Mouse (Mus musculus) c-Kit-positive CD71-negative TER-119-negative erythroid progenitor cells, embryonic 14.5 days (primary cell): ENCODE results near the gene Col28a1.

Source experiments
- DNase-seq: peaks from one replicate; pipeline ENCODE4 v3.0.0-alpha.2; 2013; ENCODE audit warnings: low read depth

Col28a1 gene

DNA sequence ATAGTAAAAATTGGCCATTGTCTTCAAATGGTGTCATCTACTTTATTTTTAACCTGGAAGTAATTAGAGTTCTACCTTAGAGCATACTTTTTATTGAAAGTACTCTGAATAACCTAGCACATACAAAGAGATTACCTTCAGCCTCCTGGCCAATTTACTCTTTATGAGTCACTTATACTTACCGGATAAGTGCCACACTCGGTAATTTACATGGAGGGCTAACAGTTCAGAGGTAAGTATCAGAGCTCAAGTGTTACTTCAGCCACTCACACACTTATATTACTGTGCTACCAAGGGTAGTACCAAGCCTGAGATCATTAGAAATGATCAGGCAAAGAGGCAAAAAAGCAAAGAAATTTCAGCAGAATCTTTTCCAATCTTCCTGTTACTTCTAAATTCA, 73.8 kb downstream of the Col28a1 start:
- no peak for DNase-seq

DNA sequence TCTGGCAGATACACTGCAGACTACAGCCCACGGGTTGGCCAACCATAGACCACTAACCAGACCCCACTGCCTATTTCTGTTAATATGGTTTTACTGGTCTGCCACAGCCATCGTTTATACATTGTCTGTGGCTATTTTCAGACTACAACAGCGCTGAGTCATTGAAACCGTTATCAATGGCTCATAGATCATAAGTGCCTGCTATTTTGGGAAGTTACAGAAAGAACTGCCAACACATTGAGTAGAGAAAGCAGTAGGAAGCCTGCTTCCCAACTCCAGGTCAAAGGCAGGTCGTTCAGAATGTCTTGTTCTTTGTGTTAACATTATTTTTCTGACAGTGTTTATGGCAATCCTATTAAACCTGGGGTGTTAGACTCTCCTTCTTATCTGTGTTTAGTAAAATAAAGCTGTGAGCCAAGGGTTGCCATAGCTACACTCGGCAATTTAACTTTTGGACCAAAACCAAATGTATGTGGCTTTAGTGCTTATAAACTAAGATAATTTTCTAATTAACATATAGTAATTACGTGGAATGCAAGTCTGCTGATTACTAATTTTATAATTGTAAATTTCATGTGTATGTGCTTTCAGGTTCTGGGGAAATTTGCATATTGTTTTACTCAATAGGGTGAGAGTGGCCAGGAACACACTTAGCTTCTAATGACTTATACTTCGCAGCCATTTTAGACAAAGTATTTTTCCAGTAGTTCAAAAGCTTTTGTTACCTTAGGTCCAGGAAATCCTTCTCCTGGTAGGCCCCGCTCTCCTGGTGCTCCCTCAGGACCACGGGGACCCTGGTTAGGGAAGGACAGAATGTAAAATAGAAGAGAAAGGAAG, 86.3 kb downstream of the Col28a1 start:
- peak; percentile 16 for DNase-seq

DNA sequence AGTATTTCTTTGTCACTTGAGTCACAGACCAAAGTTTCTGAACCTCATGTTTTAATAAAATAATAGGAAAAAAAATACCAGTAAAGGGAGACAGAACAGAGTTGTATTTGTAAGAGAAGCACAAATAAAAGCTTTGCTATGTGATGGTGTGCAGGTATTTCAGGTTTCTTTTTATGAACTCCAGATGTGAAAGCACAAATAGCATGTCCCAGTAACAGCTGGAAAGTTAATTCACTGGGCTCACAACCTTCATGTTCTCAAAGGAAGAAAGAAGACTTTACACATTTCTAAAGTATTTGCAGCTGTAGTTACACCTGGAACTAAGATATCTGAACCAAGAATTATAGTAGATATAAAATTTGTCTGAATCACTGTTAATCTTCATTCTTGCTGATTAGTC, 91.2 kb downstream of the Col28a1 start:
- no peak for DNase-seq

DNA sequence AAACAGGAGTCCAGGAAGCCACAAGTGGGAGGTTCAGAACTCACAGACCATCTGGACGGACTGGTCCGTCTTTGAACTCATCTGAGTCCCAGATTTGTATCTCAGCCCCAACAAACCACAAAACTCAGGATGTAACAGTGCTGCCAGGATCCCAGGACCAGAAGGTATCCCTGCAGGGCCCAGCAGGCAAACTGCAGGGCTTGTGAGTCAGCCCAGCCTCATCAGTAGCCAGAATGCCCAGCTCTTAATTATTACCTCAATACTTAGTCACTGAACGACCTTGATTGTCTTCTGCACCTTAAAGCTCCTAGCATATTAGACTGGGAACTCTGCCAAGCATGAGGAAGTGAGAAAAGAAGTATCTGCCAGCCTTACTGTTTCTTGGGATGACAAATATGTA, 96.6 kb downstream of the Col28a1 start:
- no peak for DNase-seq

DNA sequence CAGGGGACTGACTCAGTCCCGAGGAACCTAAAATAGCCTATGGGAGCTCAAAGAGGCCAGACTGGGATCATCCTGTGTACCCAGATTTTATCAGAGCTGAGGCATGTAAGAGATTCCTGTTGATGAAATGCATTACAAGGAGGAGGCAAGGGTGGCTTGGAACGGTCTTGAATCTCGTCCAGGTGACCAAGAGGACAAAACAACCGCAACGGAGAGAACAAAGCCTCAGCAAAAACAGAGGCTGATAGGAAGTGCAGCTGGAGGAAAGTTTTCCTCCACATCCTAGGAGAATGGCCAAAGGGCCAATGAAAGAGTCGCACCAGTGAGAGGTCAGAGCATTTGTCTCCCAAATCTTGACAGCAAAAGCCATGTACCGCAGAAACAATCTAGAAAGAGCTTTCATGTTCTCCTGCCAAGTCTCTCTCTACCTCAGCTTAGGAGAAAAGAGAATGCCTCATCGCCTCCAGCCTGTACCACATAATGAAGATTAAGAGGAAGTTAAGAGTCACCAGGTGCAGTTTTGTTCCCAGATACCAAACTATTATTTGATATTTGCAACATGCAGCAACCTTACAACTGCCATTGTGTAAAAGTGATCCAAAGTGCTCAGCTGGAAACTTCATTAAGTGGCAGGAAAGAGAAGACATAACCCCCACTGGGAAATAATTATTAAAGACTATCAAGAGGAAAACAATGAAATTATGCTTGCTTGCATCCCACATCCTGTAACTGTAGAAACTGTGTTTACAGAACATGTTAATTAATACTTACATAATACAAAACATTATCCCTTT, 98.1 kb downstream of the Col28a1 start:
- no peak for DNase-seq

DNA sequence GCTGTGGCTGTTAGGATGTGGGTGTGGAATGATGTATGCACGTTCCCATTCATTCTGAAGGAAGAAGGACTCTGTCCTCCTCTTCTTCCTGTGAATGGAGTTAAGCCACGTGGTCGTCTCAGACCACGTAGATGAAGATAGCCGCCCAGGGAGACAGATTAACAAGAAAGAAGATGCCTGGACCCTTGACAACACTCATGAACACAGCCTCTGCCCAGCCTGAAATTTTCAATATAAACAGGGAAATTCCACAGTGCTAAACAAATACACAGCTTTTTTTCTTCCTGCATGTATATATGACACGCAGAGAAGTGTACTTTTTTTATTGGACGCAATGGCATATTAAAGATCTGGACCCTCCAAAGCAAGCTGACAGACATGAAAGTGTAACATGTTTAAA, 98.9 kb downstream of the Col28a1 start:
- DNase-seq: no peak

DNA sequence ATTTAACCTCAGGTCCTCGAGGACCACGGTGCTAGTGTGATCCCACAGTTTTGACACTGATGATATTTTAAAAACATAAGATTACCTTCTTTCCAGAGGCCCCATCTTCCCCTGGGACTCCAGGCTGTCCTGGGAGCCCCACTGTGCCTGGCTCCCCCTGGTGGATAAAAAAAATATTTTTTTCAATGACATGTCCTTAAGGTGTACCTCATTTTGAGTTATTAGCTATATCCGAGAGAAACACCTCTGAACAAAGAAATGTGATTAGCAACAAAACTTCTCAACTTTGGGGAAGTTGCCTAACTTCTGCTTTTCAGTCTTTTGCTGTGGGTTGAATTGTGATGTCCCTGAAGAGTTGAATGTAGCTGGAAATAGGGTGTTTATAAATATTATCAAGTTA, 105.6 kb downstream of the Col28a1 start:
- DNase-seq: peak; percentile 36

DNA sequence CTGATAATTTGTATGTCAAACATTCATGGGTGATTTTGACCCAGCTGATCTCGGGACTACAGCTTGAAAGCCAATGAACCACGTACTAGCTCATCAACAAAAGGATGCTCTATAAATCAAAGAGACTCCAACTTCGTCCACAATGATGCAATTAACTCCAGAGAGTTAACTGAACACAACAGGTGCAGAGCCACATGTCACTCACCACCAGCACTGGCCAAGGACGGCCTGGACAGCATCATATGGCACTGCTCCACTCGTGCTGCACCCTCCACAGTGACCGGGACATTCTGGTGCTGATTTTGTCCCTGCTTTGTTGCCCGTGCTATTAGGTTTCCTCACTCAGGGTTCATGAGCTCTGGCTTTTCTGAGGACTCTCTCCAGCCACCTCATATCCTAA, 107.6 kb downstream of the Col28a1 start:
- DNase-seq: no peak

DNA sequence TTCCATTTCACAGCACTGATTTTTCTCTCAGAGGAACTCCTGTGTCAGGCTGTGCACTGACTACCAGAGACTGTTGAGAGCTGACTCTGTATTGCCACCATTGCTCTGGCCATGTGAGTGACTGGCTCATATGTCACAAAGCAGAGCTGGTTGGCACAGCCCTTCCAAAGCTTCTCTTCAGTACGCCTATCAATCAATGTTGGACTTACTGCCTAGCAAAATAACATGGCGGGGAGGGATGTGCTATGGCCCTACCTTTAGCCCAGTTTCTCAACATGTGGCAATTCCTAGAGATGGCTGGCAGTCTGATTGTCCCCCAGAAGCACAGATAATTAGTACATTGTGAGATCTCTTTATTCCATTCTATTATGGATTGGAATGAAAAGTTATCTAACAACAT, 109.2 kb downstream of the Col28a1 start:
- DNase-seq: no peak

DNA sequence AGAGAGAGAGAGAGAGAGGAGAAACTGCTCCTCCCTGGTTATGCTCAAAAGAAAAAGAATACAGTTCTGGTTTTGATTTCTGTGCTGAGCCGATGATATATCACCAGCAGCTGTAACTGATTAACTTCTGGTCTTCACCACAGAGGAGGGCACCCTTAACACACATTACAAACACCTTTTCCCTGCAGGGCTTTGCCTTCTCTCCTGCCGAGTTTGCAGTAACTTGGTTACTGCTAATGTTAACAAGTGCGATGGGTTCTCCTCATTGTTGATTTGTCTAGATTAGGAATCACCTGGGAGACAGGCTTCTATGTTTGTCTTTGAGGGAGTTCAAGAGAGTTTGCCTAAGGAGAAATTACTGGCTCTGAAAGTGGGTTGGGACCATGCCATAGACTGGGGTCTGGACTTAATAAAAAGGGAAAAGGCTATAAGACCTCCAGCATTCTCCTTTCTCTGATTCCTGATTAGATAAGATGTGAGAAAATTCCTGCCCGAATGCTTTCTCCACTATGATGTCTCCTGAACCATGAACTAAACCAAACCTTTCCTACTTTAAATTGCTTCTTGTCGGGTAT, 114.8 kb downstream of the Col28a1 start:
- no peak for DNase-seq

DNA sequence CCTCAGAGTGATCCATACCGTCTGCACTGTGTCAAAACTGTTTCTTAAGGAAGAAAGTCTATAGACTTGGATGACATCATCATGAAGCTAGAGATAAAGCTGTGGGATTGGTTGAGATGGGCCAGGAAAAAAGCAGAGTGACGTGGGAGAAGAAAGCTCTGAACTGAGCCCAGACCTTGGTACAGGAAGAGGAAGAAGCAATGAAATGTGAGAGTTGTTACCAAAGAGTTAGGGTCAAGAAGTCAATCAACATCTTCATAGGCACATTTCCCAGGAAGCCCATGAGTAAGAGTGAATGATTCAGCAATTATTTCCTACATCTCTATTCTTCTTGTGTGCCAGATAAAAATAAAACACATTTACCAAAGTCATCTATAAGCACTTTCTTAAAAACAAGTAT, 117.5 kb downstream of the Col28a1 start:
- DNase-seq: no peak

DNA sequence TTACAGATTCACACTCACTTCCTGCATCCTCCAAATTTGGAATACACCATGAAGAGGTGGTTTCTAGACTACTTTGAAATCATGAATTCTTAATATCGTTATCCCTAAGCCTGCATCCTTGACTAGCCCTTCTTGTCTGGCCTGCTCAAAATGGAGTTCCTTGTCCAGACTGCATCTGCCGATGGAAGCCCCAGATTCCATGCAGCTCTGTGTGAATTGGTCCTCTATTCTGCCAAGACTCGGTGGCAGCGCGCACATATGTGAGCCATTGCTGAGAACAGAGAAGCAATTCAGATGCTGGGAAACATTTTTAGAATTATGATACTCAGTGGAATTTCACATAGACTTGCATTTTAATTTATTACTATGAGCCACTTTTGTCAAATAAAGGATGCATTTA, 123.4 kb downstream of the Col28a1 start:
- DNase-seq: no peak

DNA sequence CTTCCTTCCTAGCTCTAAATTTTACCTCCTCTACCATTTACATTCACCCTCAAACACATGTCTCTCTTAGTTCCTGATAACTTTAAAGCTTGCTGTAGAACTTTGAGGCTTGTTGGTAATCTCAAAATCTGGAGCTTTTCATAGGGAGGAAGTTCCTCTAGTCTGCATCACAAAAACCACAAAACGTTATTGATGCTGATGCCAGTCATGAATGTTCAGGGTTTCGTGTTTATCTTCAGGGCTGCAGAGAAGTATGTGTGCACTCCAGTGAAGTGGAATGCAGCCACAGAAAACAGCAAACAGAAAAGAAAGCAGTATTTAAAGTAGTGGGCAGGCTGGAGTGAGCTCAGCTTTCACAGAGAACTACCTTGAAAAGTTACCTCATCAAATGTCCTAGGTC, 124.0 kb downstream of the Col28a1 start:
- no peak for DNase-seq

DNA sequence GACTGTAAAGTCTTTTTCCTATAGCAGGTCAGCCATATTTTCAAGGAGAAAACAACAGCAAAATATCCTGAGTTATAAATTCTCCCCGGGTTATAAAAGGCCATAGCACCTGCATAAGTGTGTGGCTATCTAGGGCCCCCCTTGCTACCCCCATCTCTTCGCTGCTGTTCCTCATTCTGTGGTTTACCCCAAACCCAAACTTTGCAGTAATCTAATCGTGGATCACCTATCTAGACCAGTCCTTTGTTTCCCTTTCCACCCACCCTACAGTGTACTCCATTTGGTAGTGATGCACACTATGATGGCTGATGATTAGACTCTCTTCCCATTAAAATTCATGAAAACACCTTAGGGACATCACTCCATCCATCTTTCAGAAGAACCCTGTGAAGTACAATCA, 125.3 kb downstream of the Col28a1 start:
- DNase-seq: no peak

DNA sequence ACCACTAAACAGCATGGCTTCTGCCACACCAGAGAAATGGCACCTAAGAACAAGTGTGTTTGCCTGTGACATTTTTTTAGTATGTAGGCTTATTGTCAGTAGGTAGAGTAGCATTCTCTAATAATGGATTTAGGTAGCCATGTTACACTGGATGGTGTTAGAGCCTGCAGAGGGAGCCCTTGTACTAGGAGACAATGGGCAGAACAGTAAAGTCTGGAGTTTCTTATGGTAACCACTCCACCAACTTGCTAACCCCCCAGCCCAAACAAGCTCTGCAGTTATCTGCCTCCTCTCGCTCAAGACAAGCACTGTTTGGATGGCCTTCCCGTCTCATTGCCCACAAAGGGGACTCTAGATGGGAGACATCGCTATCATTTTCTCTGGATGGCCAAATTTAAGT, 126.2 kb downstream of the Col28a1 start:
- peak; percentile 33 for DNase-seq

DNA sequence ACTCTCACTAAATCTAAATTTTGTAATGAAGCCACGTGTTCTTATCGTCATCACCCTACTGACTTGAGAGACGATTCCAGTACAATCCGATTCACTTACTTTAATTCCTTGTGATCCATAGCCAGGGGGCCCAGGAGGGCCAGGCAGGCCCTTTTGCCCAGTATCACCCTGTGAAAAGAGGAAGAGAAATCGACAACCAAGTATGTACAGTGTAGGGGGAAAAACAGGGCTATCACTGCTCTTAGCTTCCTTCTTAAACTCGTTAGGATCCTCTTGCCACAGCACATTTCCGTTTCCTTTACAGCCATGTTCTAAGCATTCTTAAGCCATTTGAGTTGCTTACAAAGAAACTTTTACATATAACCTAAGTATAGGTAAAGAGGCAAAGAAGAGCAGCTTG, 133.2 kb downstream of the Col28a1 start:
- no peak for DNase-seq

DNA sequence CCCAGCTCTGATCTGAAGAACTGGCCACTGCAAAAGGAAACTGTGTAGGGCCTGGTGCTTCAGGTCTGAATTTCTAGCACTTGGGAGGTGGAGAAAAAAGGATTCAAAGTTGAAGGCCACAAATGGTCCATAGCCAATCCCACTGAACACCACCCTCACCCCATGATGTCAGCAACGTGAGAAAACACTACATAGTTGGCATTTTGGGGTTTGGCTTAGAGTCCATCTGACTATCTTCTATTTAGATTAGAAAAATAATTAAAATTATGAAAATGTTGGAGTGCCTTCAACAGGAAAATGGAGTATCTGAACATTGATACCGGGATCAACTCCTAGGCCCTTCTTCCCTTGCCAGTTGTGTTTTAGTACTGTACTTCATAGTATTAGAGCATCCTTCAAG, 144.2 kb downstream of the Col28a1 start:
- DNase-seq: no peak

DNA sequence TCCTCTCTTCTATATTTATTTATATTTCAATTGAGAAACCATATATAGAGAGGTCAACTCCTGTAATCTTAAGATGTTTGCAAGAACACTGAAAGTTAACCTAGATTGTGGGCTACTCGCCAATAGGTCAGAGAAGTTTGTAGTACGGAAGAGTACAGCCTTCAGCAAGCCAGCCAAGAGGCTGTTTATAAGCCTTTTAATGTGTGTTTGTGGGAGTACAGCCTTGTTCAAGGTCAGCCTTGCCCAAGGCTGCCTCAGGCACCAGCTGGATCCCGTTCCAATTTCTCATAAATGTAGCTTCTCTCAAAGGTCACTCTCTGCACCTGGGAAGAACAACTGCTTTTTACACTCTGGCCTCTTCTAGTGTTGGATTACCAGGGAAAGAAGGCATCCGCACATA, 146.0 kb downstream of the Col28a1 start:
- no peak for DNase-seq

DNA sequence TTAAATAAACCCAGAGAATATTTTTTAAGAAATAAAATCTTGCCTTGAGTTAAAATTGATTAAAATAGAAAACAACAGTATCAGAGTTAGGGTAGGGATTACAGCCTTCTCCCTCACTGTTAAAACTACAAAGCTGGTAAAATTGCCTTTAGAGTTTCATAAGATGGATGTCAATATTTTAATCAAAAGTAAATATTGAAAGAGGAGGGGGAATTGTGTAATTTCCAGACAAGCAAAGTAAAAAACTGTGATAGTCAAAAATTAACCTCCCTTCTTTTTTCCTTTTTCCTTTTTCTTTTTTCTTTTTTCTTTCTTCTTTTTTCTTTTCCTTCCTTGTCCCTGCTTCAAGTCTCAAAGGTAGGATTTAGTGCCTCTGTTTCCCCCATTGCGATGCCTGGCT, 146.6 kb downstream of the Col28a1 start:
- no peak for DNase-seq

DNA sequence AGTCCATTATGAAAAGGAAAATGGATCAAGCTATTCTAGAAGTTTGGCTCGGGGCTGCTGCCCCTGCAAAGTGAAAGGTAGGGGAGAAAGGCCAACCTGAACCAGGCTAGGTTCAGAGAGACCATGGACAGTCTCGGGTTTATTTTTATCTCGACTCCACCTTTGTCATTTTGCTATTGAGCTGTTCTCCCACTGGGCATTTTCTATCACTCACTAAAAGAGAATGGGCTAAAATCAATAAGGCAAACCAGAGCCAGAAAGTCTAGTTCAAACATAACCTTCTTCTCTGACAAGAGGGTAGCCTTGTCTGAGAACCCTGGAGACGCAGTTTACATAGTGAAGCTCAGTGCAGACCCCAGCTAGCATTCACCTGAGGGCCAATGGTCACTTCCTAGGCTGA, 163.7 kb downstream of the Col28a1 start:
- no peak for DNase-seq

DNA sequence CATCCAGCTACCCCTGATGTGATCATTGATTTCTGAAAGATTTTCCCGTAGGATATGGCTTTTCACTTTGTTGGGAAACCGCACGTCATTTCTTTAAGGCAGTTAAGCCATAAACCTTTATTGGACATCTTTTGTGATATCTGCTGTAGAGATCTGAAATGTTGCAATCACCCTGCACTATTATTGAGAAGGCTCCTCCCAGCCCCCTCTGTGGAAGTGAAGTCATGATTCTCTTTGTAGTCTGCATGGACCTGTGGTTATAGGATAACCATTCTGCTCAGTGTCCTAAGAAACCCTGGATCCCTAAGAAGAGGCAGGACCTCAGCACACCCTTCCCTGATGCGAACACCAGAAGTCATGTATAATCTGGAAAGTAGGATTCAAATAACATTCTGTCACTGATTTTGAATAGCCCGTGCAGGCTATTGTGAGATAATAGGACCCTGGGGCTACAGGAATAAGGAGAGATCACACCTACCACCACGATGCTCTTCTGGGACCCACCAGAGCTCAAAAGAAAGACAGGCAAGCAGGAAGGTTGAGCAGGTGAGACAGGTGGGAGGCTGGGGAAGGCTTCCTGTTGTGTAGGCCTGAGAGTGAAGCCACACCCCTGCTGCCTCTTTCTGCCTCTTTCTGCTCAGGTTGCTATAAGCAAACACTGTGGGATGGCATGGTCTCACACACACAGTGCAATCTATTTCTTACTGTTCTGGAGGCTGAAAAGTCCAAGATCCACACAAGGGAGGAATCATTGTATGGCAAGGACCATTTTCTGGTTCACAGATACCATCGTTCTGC, 166.9 kb downstream of the Col28a1 start:
- DNase-seq: no peak

DNA sequence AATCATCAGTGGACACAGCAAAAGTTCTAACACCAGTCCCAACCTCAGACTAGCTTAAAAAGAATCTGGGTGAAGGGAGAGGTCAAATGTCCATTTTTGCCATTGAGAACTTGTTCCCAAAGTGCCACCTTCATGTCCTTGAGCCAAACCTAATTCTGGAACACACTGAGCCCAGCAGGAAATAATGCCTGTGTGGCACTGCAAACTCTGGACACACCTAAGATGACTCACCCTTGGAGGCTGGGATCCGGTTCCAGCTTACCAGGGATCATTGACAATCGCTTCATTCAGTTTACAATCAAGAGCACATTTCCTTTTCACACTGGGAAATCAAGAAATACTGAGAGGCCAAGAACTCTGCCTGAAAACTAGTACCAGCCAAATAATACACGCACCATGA, 168.9 kb downstream of the Col28a1 start:
- no peak for DNase-seq
